Mouse (Mus musculus): Measurements from ENCODE around the gene Cc2d1a.

Cc2d1a gene

DNA sequence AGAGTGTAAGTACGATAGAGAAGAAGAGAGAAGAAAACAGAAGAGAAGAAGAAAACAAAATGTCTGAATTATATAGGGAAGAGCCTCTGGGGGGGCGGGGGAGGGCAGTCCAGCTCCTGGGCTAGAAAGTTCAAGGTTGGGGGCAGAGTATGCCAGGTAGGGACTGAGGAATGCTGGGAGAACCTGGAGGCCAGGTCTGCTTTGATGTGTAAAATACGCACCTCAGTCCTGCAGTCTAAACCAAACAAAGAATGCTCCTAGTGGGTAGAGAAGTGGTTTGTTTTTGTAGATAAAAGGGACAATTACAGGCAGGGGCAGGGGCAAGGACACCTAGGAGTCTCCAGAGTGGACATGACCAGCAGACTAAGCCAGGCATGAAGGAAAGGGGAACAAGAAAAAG is 29.7 kb upstream of the Cc2d1a start:
- no peak for DNase-seq (ENCODE audit: extremely low spot score, low spot score)

DNA sequence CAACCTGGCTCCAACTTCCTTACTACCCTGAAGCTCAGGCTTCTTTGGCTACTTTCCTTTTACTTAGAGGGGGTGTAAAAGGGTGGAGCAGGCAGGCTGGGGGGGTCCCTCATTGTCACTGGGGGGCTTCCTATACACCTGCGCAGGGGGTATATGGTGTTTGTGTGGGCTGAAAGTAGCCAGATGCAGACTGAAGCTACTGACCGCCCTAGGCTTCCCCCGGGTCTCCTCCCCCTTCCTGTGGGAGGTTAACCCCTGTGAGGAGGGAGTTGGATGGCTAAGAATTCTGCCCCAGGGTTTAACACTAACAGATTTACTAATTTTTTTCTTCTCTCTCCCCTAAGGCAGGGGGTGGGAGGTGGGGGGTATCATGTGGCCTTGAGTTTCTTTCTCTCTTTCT is 28.8 kb upstream of the Cc2d1a start:
- DNase-seq (ENCODE audit: extremely low spot score, low spot score): no peak

GRCm38 (mm10) chr8:84173861-84174260 is 26.1 kb upstream of the Cc2d1a start:
- no peak for DNase-seq (ENCODE audit: extremely low spot score, low spot score)

- no peak for DNase-seq (ENCODE audit: extremely low spot score, low spot score)
These were observed 22.4 kb upstream of the Cc2d1a start for GRCm38 (mm10) chr8:84170096-84170495.

GRCm38 (mm10) chr8:84167696-84168095 is 20.0 kb upstream of the Cc2d1a start:
- no peak for DNase-seq (ENCODE audit: extremely low spot score, low spot score)

DNA sequence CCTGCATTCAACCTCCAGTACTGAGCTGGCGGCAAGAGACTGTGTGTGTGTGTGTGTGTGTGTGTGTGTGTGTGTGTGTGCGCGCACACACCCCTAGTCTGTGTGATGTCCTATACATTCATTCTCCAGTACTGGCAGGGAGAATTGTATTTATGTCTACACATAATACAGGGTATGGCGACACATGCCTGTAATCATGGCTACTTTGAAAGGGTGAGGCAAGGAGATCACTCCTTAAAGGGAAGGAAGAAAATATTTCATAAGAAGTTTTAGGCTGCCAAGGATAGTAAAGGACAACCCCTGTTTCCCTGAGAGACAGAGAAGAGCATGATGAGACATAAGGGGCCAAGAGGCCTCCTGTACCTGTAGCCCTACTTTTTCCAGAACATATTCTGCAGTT is 9.9 kb upstream of the Cc2d1a start:
- DNase-seq (ENCODE audit: extremely low spot score, low spot score): no peak

- no peak for DNase-seq (ENCODE audit: extremely low spot score, low spot score)
These were observed 1.4 kb upstream of the Cc2d1a start for GRCm38 (mm10) chr8:84149181-84149580.

DNA sequence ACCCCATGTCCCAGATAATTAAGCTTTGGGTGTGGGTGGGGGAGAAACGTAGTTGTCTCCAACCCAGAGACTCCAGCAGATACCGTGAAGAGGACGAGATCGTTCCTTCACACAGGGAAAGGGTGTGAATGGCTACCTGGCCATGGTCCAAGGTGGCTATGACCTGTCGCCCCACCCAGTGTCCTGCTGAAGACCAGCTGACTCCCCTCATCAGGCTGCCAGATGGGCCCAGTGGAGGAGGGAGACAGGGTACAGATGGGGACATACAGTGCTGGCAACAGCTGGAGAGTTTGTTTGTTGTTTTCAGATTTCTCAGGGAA is 755 bp upstream of the Cc2d1a start:
- no peak for DNase-seq (ENCODE audit: extremely low spot score, low spot score)

- no peak for DNase-seq (ENCODE audit: extremely low spot score, low spot score)
These were observed 391 bp downstream of the Cc2d1a start for GRCm38 (mm10) chr8:84147324-84147766.

DNA sequence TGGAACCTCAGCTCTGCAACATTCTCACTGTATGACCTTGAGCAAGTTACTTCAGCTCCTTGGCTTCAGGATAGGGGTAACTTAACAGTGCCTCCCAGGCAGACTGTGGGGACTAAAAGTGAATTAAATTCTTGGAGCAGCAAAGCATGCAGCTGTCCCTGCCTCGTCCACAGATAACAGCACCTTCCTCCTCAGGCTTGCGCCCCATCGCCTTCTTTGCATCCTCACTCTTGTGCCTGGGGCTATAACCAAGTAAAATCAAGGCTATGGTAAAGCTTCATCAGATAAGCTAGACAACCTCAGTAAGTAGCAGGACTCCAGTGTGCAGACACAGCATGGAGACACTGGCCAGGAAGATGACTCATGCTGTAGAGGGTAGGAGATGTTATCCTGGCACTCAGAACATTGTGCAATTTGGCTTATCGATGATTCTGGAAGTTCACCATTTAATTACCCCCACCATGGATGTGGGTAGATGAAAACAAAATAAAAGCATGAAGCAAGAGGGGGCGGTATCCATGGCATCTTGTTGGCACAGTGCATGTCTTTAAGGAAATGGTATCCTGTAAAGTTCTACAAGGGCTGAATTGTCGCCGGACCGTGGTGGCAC is 3.0 kb downstream of the Cc2d1a start:
- DNase-seq (ENCODE audit: extremely low spot score, low spot score): no peak

- no peak for DNase-seq (ENCODE audit: extremely low spot score, low spot score)
These were observed 6.9 kb downstream of the Cc2d1a start for GRCm38 (mm10) chr8:84140838-84141237.

DNA sequence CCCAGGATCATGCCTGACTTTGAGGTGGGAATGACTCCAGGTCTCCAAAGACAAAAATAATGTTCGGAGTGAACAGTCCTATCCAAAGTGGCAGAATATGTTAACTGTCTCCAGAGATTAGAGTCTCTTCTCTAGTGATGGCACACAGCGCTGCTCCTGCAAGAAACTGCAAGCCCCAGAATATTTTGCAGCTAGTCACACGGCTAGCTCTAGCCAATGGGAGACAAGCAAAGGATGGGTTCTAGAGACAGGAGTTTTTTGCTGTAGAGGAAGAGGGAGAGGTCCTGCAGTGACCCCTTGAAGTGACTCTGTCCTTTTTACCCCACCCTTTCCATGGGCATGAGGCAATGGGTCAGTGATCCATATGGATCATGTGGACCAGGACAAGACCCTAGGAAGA is 9.9 kb downstream of the Cc2d1a start:
- no peak for DNase-seq (ENCODE audit: extremely low spot score, low spot score)

- DNase-seq (ENCODE audit: extremely low spot score, low spot score): no peak
These were observed 15.5 kb downstream of the Cc2d1a start for GRCm38 (mm10) chr8:84132225-84132624.

DNA sequence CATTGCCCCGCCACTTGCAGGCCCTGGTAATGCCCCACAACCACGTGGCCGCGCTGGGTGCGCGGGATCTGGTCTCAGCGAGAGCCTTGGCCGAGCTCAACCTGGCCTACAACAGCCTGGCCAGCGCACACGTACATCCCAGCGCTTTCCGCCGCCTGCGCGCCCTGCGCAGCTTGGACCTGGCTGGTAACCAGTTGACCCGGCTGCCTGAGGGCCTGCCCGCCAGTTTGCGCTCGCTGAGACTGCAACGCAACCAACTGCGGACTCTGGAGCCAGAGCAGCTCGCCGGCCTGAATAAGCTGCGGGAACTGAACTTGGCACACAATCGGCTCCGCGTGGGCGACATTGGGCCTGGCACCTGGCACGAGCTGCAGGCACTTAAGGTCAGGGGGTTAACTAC is 16.9 kb downstream of the Cc2d1a start:
- DNase-seq (ENCODE audit: extremely low spot score, low spot score): no peak

GRCm38 (mm10) chr8:84128277-84128676 is 19.5 kb downstream of the Cc2d1a start:
- no peak for DNase-seq (ENCODE audit: extremely low spot score, low spot score)

GRCm38 (mm10) chr8:84127202-84127901 is 20.4 kb downstream of the Cc2d1a start:
- DNase-seq (ENCODE audit: extremely low spot score, low spot score): no peak

GRCm38 (mm10) chr8:84126742-84127141 is 21.0 kb downstream of the Cc2d1a start:
- DNase-seq (ENCODE audit: extremely low spot score, low spot score): no peak

DNA sequence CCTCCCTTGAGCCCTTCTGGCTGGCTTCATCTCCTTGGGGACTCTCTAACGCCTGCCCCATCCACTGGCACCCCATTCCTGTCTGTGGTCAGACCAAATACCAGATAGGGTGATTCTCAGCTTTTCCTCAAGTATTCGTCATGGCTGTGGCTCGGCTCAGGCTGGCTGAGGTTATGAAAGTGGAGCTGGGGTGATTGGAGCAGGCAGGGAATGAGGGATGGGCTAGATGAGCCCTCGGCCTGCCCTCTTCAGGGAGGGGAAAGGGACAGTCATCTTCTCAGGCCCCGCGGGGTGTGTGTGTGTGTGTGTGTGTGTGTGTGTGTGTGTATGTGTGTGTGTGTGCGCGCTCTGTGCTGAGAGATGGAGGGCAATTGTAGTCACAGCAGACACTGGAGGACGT is 22.1 kb downstream of the Cc2d1a start, which contains the start of gene Podnl1:
Gene Podnl1, plus strand, starts transcription at position 334 of the 400 bp plus-strand sequence.
- DNase-seq (ENCODE audit: extremely low spot score, low spot score): no peak

- no peak for DNase-seq (ENCODE audit: extremely low spot score, low spot score)
These were observed 25.6 kb downstream of the Cc2d1a start for GRCm38 (mm10) chr8:84122151-84122550.

- no peak for DNase-seq (ENCODE audit: extremely low spot score, low spot score)
These were observed 32.1 kb downstream of the Cc2d1a start for GRCm38 (mm10) chr8:84115646-84116045.

GRCm38 (mm10) chr8:84106216-84107040 is 41.3 kb downstream of the Cc2d1a start:
- no peak for DNase-seq (ENCODE audit: extremely low spot score, low spot score)

DNA sequence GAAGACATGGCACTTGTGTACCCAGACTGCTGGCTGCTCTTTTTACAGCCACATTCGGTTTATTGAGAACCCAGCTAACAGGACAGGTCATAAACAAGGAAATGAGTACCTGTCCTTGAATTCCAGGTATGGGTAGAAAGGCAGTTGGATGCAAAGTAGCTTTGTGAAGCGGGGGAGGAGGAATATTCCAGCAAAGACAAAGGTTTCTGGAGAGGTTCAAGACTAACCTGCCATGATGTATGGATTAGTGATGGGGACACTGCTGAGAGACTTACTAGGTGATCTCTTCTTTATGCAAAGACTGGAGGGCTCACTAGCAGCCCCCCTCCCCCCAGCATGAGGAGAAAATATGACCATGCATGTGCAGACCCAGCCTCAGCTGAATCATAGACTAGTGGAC is 42.1 kb downstream of the Cc2d1a start:
- DNase-seq (ENCODE audit: extremely low spot score, low spot score): no peak
